10 mouse cellular contexts compared by ENCODE assay signal in genomic region chr15:5239901-5240300, GRCm38 (mm10). TPM values are rescaled to one million over a fixed set of nuclear protein-coding genes. Genes with fewer than 3 reads are reported as not detected.
A peak's percentile ranks its signal among the peaks of the same experiment; 100 is the strongest.
DNase-seq lines count a peak whose midpoint lies in the region; ATAC-seq and TF ChIP-seq lines count a peak whose summit lies in the region.
"Had no signal": no experiment of that assay in that cellular context is flagged by ENCODE, and none has a peak within 500 bp of the region (broad histone marks: within the 10 kb centered on the region; RNA-seq: fewer than 3 reads in every experiment).

No protein-coding gene starts in this region.

- no peaks in the 10 kb centered on the region for H3K9me3 ChIP-seq in kidney, postnatal 0 days (replicated peaks; ENCODE audit: low read length)
- H3K9me3 ChIP-seq in neural tube, embryonic 14.5 days (ENCODE audit: control insufficient read depth, low read length), result no peaks in the 10 kb centered on the region

- peaks cover 11% of the 10 kb centered on the region; the same call in 1 of the 2 replicates for H3K4me1 ChIP-seq in kidney, postnatal 0 days (replicated peaks; ENCODE audit: insufficient read depth, low read length)
- peaks cover 20% of the 10 kb centered on the region for H3K4me1 ChIP-seq in neural tube, embryonic 14.5 days (ENCODE audit: control insufficient read depth, insufficient read depth, low read length)

- no peak overlapping the region for H3K9ac ChIP-seq in kidney, postnatal 0 days (ENCODE audit: low read depth, low read length)
- no peak overlapping the region for H3K9ac ChIP-seq in neural tube, embryonic 14.5 days (replicated peaks; ENCODE audit: low read depth, low read length)

- TF ChIP-seq CTCF in kidney, postnatal 0 days (IDR thresholded peaks at IDR 0.05; ENCODE audit: low read depth), result no peak
- TF ChIP-seq CTCF in layer of hippocampus, adult 2 months (conservative IDR thresholded peaks at IDR 0.05), result no peak

- H3K4me2 ChIP-seq in kidney, postnatal 0 days (ENCODE audit: low read length), result peak overlapping the region; percentile 34
- peak overlapping the region; percentile 24; the same call in 1 of the 2 replicates for H3K4me2 ChIP-seq in neural tube, embryonic 14.5 days (ENCODE audit: low read depth, low read length)

- ATAC-seq in kidney, postnatal 0 days (replicated peaks; ENCODE audit: low FRiP score, low read depth), result no peak
- no peak for ATAC-seq in neural tube, embryonic 14.5 days (ENCODE audit: low read depth)
- ATAC-seq: Patski had no signal

- peak; percentile 49 for DNase-seq in kidney, postnatal 0 days (ENCODE audit: low spot score)
- DNase-seq in kidney, adult 18-20 months, result no peak
- DNase-seq in NIH3T3 (ENCODE audit: low read depth), result peak; percentile 51
- DNase-seq in heart, postnatal 10 days, result peak; percentile 58 to 65
- no peak for DNase-seq in layer of hippocampus, adult 2 months (ENCODE audit: low spot score in 2 of 2)
- DNase-seq in cerebellum, postnatal 4 days (ENCODE audit: low spot score in 2 of 2), result no peak
- DNase-seq in adrenal gland, postnatal 36 days, result no peak
- DNase-seq: cerebellum, adult 18-20 months had no signal

- H3K27ac ChIP-seq in kidney, postnatal 0 days, result peak overlapping the region; percentile 11; the same call in 1 of the 2 replicates
- H3K27ac ChIP-seq in neural tube, embryonic 14.5 days (ENCODE audit: low read depth, low read length), result no peak overlapping the region
- no peak overlapping the region for H3K27ac ChIP-seq in layer of hippocampus, adult 2 months

- no peaks in the 10 kb centered on the region for H3K27me3 ChIP-seq in kidney, postnatal 0 days (ENCODE audit: insufficient read depth, low read length)
- H3K27me3 ChIP-seq in neural tube, embryonic 14.5 days (ENCODE audit: control insufficient read depth, insufficient read depth, low read length), result peaks cover 13% of the 10 kb centered on the region
- H3K27me3 ChIP-seq: Patski had no signal

- intact Hi-C loops in heart, postnatal 10 days (cut with DNase I), result loop anchor here (5.0 to 10.0 kb wide), 2 partner anchors 87 to 435 kb away; no protein-coding TSS in a partner anchor

- no peaks in the 10 kb centered on the region for H3K36me3 ChIP-seq in kidney, postnatal 0 days (ENCODE audit: insufficient read depth, low read length)
- no peaks in the 10 kb centered on the region for H3K36me3 ChIP-seq in neural tube, embryonic 14.5 days (ENCODE audit: control insufficient read depth, insufficient read depth, low read length)

- WGBS in kidney, postnatal 0 days, result 51% methylated on average over 6 of the region's 6 CpGs
- 73% methylated on average over 6 of the region's 6 CpGs for WGBS in neural tube, embryonic 14.5 days

- no peak overlapping the region for H3K4me3 ChIP-seq in kidney, postnatal 0 days (replicated peaks; ENCODE audit: low read depth, low read length)
- H3K4me3 ChIP-seq in neural tube, embryonic 14.5 days (ENCODE audit: low read depth, low read length), result no peak overlapping the region
- H3K4me3 ChIP-seq in layer of hippocampus, adult 2 months, result no peak overlapping the region

RNA-seq across cellular contexts. Expression of gene Ptger4, which starts 4.1 kb away (rescaled TPM):
- 4.6 and 5.3 TPM in 2 replicates for polyA plus RNA-seq in kidney, postnatal 0 days (2015; fragmentation: Nextera tagmentation; extraction: Ambion mirVana)
- 1 to 10 TPM; 4.5 to 4.6 TPM for total RNA-seq in heart, postnatal 10 days (2021)
- 5.8 and 5.9 TPM in 2 replicates for polyA plus RNA-seq in neural tube, embryonic 14.5 days (2014; fragmentation: Nextera tagmentation; extraction: Ambion mirVana)
- total RNA-seq in layer of hippocampus, adult 2 months (2021), result 1 to 10 TPM in 1 of 2 experiments, under 1 TPM in 1; 0.82 to 1.1 TPM
- 1 to 10 TPM; 1.0 to 1.2 TPM for total RNA-seq in adrenal gland, postnatal 36 days (2021)

RNA-seq across cellular contexts. Expression of gene Ttc33, which starts 54.6 kb away (rescaled TPM):
- 45.9 and 47.4 TPM in 2 replicates for polyA plus RNA-seq in kidney, postnatal 0 days (2015; fragmentation: Nextera tagmentation; extraction: Ambion mirVana)
- total RNA-seq in heart, postnatal 10 days (2021), result 10 to 100 TPM; 28.4 to 29.2 TPM
- polyA plus RNA-seq in neural tube, embryonic 14.5 days (2014; fragmentation: Nextera tagmentation; extraction: Ambion mirVana), result 58.6 and 63.3 TPM in 2 replicates
- total RNA-seq in layer of hippocampus, adult 2 months (2021), result 10 to 100 TPM; 85.2 to 93.3 TPM
- 10 to 100 TPM; 53.0 to 67.1 TPM for total RNA-seq in adrenal gland, postnatal 36 days (2021)

Comparison
In these comparisons a context has a peak if more than half of its experiments do, and no peak if none do; other contexts are left out.
1. DNase-seq: peak in kidney, postnatal 0 days (single experiment), NIH3T3 (single experiment) and heart, postnatal 10 days (2 of 2); none in kidney, adult 18-20 months (single experiment), layer of hippocampus, adult 2 months (0 of 2), cerebellum, postnatal 4 days (0 of 2) and adrenal gland, postnatal 36 days (0 of 2).